Mouse (Mus musculus): ENCODE results near the gene Tep1. TPM values are rescaled to one million over a fixed set of nuclear protein-coding genes. Genes with fewer than 3 reads are reported as not detected.
"Not testable (repeated sequence)": the region's sequence is repeated elsewhere in the genome, so short reads cannot be mapped to it uniquely, and the experiment has no call there.

Tep1 gene
- total RNA-seq, 2 experiments from 2014 or later = 3.2 to 4.4 TPM

GRCm38 (mm10) chr14:50862641-50863040, 7.7 kb downstream of the Tep1 start:
- H3K4me3 ChIP-seq = no peak overlapping the region
- no peak for TF ChIP-seq CTCF (IDR thresholded peaks at IDR 0.05)
- H3K27ac ChIP-seq = no peak overlapping the region
- DNase-seq (ENCODE audit: extremely low spot score in 1 of 2, low spot score in 2 of 2) = no peak
- intact Hi-C loops (cut with DNase I) = no loop called here

- DNase-seq (ENCODE audit: extremely low spot score in 1 of 2, low spot score in 2 of 2) = no peak
- no peak for TF ChIP-seq CTCF (IDR thresholded peaks at IDR 0.05)
- Histone ChIP-seq H3K27ac (no peak overlapping the region), H3K4me3 (no peak overlapping the region)
- intact Hi-C loops (cut with DNase I) = no loop called here
These were observed 14.6 kb downstream of the Tep1 start for GRCm38 (mm10) chr14:50855788-50856187.

- peak; percentile 23 for TF ChIP-seq CTCF (IDR thresholded peaks at IDR 0.05)
- no peak for DNase-seq (ENCODE audit: extremely low spot score in 1 of 2, low spot score in 2 of 2)
- H3K27ac ChIP-seq = no peak overlapping the region
- H3K4me3 ChIP-seq = no peak overlapping the region
- intact Hi-C loops (cut with DNase I) = no loop called here
These were observed 33.1 kb downstream of the Tep1 start for GRCm38 (mm10) chr14:50837236-50837635.

GRCm38 (mm10) chr14:50834435-50834834, 35.9 kb downstream of the Tep1 start:
- no peak overlapping the region for H3K4me3 ChIP-seq
- no peak overlapping the region for H3K27ac ChIP-seq
- intact Hi-C loops (cut with DNase I) = no loop called here
- no peak for TF ChIP-seq CTCF (IDR thresholded peaks at IDR 0.05)
- DNase-seq (ENCODE audit: extremely low spot score in 1 of 2, low spot score in 2 of 2) = no peak

GRCm38 (mm10) chr14:50833964-50834363, 36.4 kb downstream of the Tep1 start:
- H3K4me3 ChIP-seq = no peak overlapping the region

GRCm38 (mm10) chr14:50829878-50830277, 40.5 kb downstream of the Tep1 start:
- no peak for TF ChIP-seq CTCF (IDR thresholded peaks at IDR 0.05)
- no peak for DNase-seq (ENCODE audit: extremely low spot score in 1 of 2, low spot score in 2 of 2)
- H3K27ac ChIP-seq = no peak overlapping the region
- no peak overlapping the region for H3K4me3 ChIP-seq
- intact Hi-C loops (cut with DNase I) = no loop called here

More at GRCm38 (mm10) chr14:50833964-50834363, 36.4 kb downstream of the Tep1 start:
- no peak for DNase-seq (ENCODE audit: extremely low spot score in 1 of 2, low spot score in 2 of 2)
- intact Hi-C loops (cut with DNase I) = no loop called here
- TF ChIP-seq CTCF (IDR thresholded peaks at IDR 0.05) = no peak
- no peak overlapping the region for H3K27ac ChIP-seq

- Histone ChIP-seq H3K27ac (no peak overlapping the region), H3K4me3 (no peak overlapping the region)
- TF ChIP-seq CTCF (IDR thresholded peaks at IDR 0.05) = no peak
- no peak for DNase-seq (ENCODE audit: extremely low spot score in 1 of 2, low spot score in 2 of 2)
- intact Hi-C loops (cut with DNase I) = no loop called here
These were observed 43.8 kb downstream of the Tep1 start for GRCm38 (mm10) chr14:50826579-50826978.

GRCm38 (mm10) chr14:50824219-50824618, 46.1 kb downstream of the Tep1 start:
- DNase-seq (ENCODE audit: extremely low spot score in 1 of 2, low spot score in 2 of 2) = no peak
- no peak for TF ChIP-seq CTCF (IDR thresholded peaks at IDR 0.05)
- intact Hi-C loops (cut with DNase I) = no loop called here
- H3K4me3 ChIP-seq = no peak overlapping the region
- no peak overlapping the region for H3K27ac ChIP-seq

GRCm38 (mm10) chr14:50823240-50823639, 47.1 kb downstream of the Tep1 start:
- intact Hi-C loops (cut with DNase I) = no loop called here

GRCm38 (mm10) chr14:50813060-50813459, 57.3 kb downstream of the Tep1 start:
- DNase-seq (ENCODE audit: extremely low spot score in 1 of 2, low spot score in 2 of 2) = no peak
- no peak overlapping the region for H3K4me3 ChIP-seq
- intact Hi-C loops (cut with DNase I) = no loop called here
- H3K27ac ChIP-seq = no peak overlapping the region
- TF ChIP-seq CTCF (IDR thresholded peaks at IDR 0.05) = no peak

More at GRCm38 (mm10) chr14:50823240-50823639, 47.1 kb downstream of the Tep1 start:
- no peak overlapping the region for H3K27ac ChIP-seq
- TF ChIP-seq CTCF (IDR thresholded peaks at IDR 0.05) = peak; percentile 1; the same call in 1 of the 2 replicates
- no peak overlapping the region for H3K4me3 ChIP-seq
- no peak for DNase-seq (ENCODE audit: extremely low spot score in 1 of 2, low spot score in 2 of 2)

- TF ChIP-seq CTCF (IDR thresholded peaks at IDR 0.05) = no peak
- peak; percentile 97 to 99 for DNase-seq (ENCODE audit: extremely low spot score in 1 of 2, low spot score in 2 of 2)
- Histone ChIP-seq H3K4me3 (peak within 1 kb of the TSS; percentile 66), H3K27ac (peak within 1 kb of the TSS; percentile 72)
- intact Hi-C loops (cut with DNase I) = loop anchor here (1.0 to 2.0 kb wide), 5 partner anchors 22 to 281 kb away; partner anchors contain the start of genes Apex1, Osgep, Tep1 and Ttc5
These were observed 62.8 kb downstream of the Tep1 start, which contains the start of the genes Ccnb1ip1 and Parp2 for GRCm38 (mm10) chr14:50807487-50808072. Ccnb1ip1 (minus strand) TSS chr14:50807732. Parp2 (plus strand) TSS chr14:50807841.

- H3K27ac ChIP-seq; DNase-seq (ENCODE audit: extremely low spot score in 1 of 2, low spot score in 2 of 2); H3K4me3 ChIP-seq: not testable (repeated sequence)
- intact Hi-C loops (cut with DNase I) = loop anchor here (2.0 kb wide), 2 partner anchors 118 to 282 kb away; partner anchors contain the start of genes Apex1 and Osgep
These were observed 63.9 kb downstream of the Tep1 start for GRCm38 (mm10) chr14:50806469-50806868.

- TF ChIP-seq CTCF (IDR thresholded peaks at IDR 0.05) = no peak
- Histone ChIP-seq H3K27ac (no peak overlapping the region), H3K4me3 (no peak overlapping the region)
- no peak for DNase-seq (ENCODE audit: extremely low spot score in 1 of 2, low spot score in 2 of 2)
- intact Hi-C loops (cut with DNase I) = no loop called here
These were observed 65.7 kb downstream of the Tep1 start for GRCm38 (mm10) chr14:50804683-50805082.

Data from left cerebral cortex, adult 2 months (tissue).